Mouse (Mus musculus) olfactory bulb, adult 2 months (tissue): ENCODE results near the gene Gsk3a. TPM values are rescaled to one million over a fixed set of nuclear protein-coding genes. Genes with fewer than 3 reads are reported as not detected.

ENCODE experiments used
- H3K27ac ChIP-seq: fragments of 200-500 bp; 2 replicates; pipeline ENCODE4 v1.5.1; 2012; ENCODE audit warnings: low read depth, low read length; ENCODE audit not compliant: insufficient read depth
- H3K4me1 ChIP-seq: fragments of 200-500 bp; 2 replicates; pipeline ENCODE4 v1.6.1; 2012; ENCODE audit warnings: low read length; ENCODE audit not compliant: control insufficient read depth, insufficient read depth
- H3K4me3 ChIP-seq: fragments of 200-500 bp; 2 replicates; pipeline ENCODE4 v1.5.1; 2012; ENCODE audit warnings: mild to moderate bottlenecking, low read depth, low read length, moderate library complexity; ENCODE audit not compliant: insufficient read depth
- CTCF ChIP-seq: fragments of 200-500 bp; IDR thresholded peaks from 2 replicates; pipeline ENCODE4 v1.5.1; 2012; ENCODE audit warnings: low read depth, mild to moderate bottlenecking, low read length, moderate library complexity; ENCODE audit not compliant: insufficient read depth
- POLR2A ChIP-seq: fragments of 200-500 bp; IDR thresholded peaks from 2 replicates; pipeline ENCODE4 v1.6.1; 2012; ENCODE audit warnings: mild to moderate bottlenecking, low read depth, low read length, moderate library complexity; ENCODE audit not compliant: insufficient read depth
- WGBS: fragments of 180-500 bp; shearing (Covaris S2); methylation state at CpG from one replicate; pipeline ENCODE4 v1.1.7; 2018; 5-methylcytosine and 5-hydroxymethylcytosine counted together
- polyA plus RNA-seq: library from polyadenylated mRNA; stranded (reverse); fragments of >200 nt; gene quantifications from 2 replicates; pipeline ENCODE4 v1.2.4, GENCODE M21; 2012; ENCODE audit warnings: low replicate concordance; ENCODE audit not compliant: missing spikeins, insufficient read depth, insufficient read length

Gene Gsk3a
- not detected in 2 replicates for polyA plus RNA-seq

GRCm38 (mm10) chr7:25237249-25238014, at the start of gene Gsk3a:
Gene Gsk3a (minus strand): TSS chr7:25237851.
- under 1% methylated on average over 71 of the region's 76 CpGs for WGBS
- H3K4me1 ChIP-seq = peaks cover 13% of the 10 kb centered on the region
- H3K27ac ChIP-seq = peak within 1 kb of the TSS; percentile 98
- peak within 1 kb of the TSS; percentile 87 for H3K4me3 ChIP-seq
- TF ChIP-seq POLR2A (peak; percentile 57), CTCF (no peak)

GRCm38 (mm10) chr7:25286989-25287388, 49.3 kb upstream of the Gsk3a start:
- no peak for TF ChIP-seq POLR2A
- TF ChIP-seq CTCF = no peak
- H3K27ac ChIP-seq = no peak overlapping the region
- H3K4me3 ChIP-seq = no peak overlapping the region
- WGBS = 76% methylated on average over 8 of the region's 8 CpGs
- peaks cover 27% of the 10 kb centered on the region for H3K4me1 ChIP-seq

- Histone ChIP-seq H3K27ac (no peak overlapping the region), H3K4me3 (no peak overlapping the region), H3K4me1 (peaks cover 28% of the 10 kb centered on the region)
- TF ChIP-seq POLR2A = no peak
- TF ChIP-seq CTCF = no peak
- 70% methylated on average over 20 of the region's 20 CpGs for WGBS
Observed at GRCm38 (mm10) chr7:25285511-25286238, 48.0 kb upstream of the Gsk3a start.

- Histone ChIP-seq H3K4me1 (peaks cover 35% of the 10 kb centered on the region), H3K4me3 (no peak overlapping the region), H3K27ac (no peak overlapping the region)
- WGBS = 43% methylated on average over 5 of the region's 5 CpGs
- no peak for TF ChIP-seq POLR2A
Observed at GRCm38 (mm10) chr7:25284766-25285165, 47.1 kb upstream of the Gsk3a start.

- no peak for TF ChIP-seq CTCF
- TF ChIP-seq POLR2A = no peak
- no peak overlapping the region for H3K27ac ChIP-seq
- peaks cover 40% of the 10 kb centered on the region for H3K4me1 ChIP-seq
- 51% methylated on average over 2 of the region's 2 CpGs for WGBS
- H3K4me3 ChIP-seq = no peak overlapping the region
Observed at GRCm38 (mm10) chr7:25284171-25284570, 46.5 kb upstream of the Gsk3a start.

GRCm38 (mm10) chr7:25283637-25284036, 46.0 kb upstream of the Gsk3a start:
- TF ChIP-seq CTCF (no peak), POLR2A (no peak)
- H3K4me3 ChIP-seq = peak overlapping the region; percentile 88
- no peak overlapping the region for H3K27ac ChIP-seq
- H3K4me1 ChIP-seq = peaks cover 40% of the 10 kb centered on the region
- WGBS = 16% methylated on average over 5 of the region's 5 CpGs

- TF ChIP-seq CTCF (no peak), POLR2A (0 out of 2 replicates have a peak, but pooled peaks have one; percentile 15)
- H3K27ac ChIP-seq = 0 out of 2 replicates have a peak overlapping the region, but pooled peaks have one; percentile 33
- H3K4me1 ChIP-seq = peaks cover 40% of the 10 kb centered on the region
- WGBS = 1% methylated on average over 36 of the region's 36 CpGs
- peak overlapping the region; percentile 88 for H3K4me3 ChIP-seq
Observed at GRCm38 (mm10) chr7:25282731-25283211, 45.1 kb upstream of the Gsk3a start.

- WGBS = 2% methylated on average over 96 of the region's 108 CpGs
- TF ChIP-seq CTCF = no peak
- peak; percentile 35; the same call in 1 of the 2 replicates for TF ChIP-seq POLR2A
Observed at GRCm38 (mm10) chr7:25281734-25282601, 44.3 kb upstream of the Gsk3a start.

More at GRCm38 (mm10) chr7:25281734-25282601, 44.3 kb upstream of the Gsk3a start:
- Histone ChIP-seq H3K4me1 (peaks cover 42% of the 10 kb centered on the region), H3K4me3 (peak overlapping the region; percentile 88), H3K27ac (peak overlapping the region; percentile 99)
